Mouse (Mus musculus) embryonic fibroblast, embryonic 13.5 days (primary cell): ENCODE measurements around the gene Lmnb2.

Experiments
- CTCF ChIP-seq: IDR thresholded peaks from 2 replicates; pipeline ENCODE4 v1.5.1; 2011; ENCODE audit warnings: mild to moderate bottlenecking, control low read depth, low read length, moderate library complexity, borderline replicate concordance; ENCODE audit not compliant: insufficient read depth
- POLR2A ChIP-seq: IDR thresholded peaks from 2 replicates; pipeline ENCODE4 v1.6.1; 2011; ENCODE audit warnings: low read depth, mild to moderate bottlenecking, control low read depth, low read length, moderate library complexity

- TF ChIP-seq CTCF (no peak), POLR2A (no peak)
Observed at GRCm38 (mm10) chr10:80917336-80917778, 688 bp downstream of the Lmnb2 start.
